19 mouse cellular contexts compared by ENCODE assay signal in the genomic region with DNA sequence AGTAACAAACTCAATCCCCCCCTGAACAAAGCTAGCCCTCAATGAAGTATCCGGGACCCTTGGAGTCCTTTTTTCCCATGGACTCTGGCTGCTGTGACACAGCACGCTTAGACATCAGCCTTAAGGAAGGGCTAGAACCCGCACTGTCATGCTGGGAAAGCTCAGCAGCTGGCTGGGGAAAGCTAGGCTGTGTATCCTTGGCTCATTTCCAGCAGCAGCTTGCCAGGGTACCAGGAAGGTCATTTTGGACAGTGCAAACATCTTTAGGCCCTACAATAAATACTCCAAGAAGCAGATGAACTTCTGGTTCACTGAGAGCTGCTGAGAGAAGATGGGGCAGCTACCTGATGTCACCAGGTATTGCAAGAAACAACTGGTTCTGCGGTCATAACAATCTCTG. TPM values are rescaled to one million over a fixed set of nuclear protein-coding genes. Genes with fewer than 3 reads are reported as not detected.
DNase-seq lines count a peak whose midpoint lies in the region; ATAC-seq lines count a peak whose summit lies in the region.
"Had no signal": no experiment of that assay in that cellular context is flagged by ENCODE, and none has a peak within 500 bp of the region (broad histone marks: within the 10 kb centered on the region; RNA-seq: fewer than 3 reads in every experiment).

No protein-coding gene starts in this region.

- H3K9ac ChIP-seq in kidney, embryonic 15.5 days: no peak overlapping the region
- H3K9ac ChIP-seq: embryonic facial prominence, embryonic 13.5 days; forebrain, embryonic 12.5 days; limb, embryonic 13.5 days had no signal

- no peak for ATAC-seq in kidney, embryonic 15.5 days (replicated peaks; ENCODE audit: low FRiP score)
- ATAC-seq: intestine, postnatal 0 days had no signal

- DNase-seq in gastrocnemius, adult 18-20 months (ENCODE audit: low spot score): peak; percentile 10
- no peak for DNase-seq in gastrocnemius, postnatal 14 days
- peak; percentile 51 for DNase-seq in kidney, postnatal 14 days
- peak; percentile 49 for DNase-seq in ovary, postnatal 36 days (ENCODE audit: low spot score)
- no peak for DNase-seq in ovary, postnatal 14 days (ENCODE audit: low spot score)
- DNase-seq in skeletal muscle tissue, adult 2 months (ENCODE audit: low read depth, low spot score): peak; percentile 29
- DNase-seq in urinary bladder, postnatal 4 days (ENCODE audit: low spot score in 2 of 2): no peak
- DNase-seq: B cell, adult 2 months; gastrocnemius, postnatal 10 days; layer of hippocampus, postnatal 36 days; right cerebral cortex, postnatal 4 days; thymus, postnatal 25 days had no signal

- H3K9me3 ChIP-seq in kidney, embryonic 15.5 days (replicated peaks): no peaks in the 10 kb centered on the region
- H3K9me3 ChIP-seq: embryonic facial prominence, embryonic 13.5 days; forebrain, embryonic 12.5 days; G1E; hindbrain, embryonic 10.5 days; limb, embryonic 13.5 days had no signal

- peaks cover 3% of the 10 kb centered on the region; the same call in 1 of the 2 replicates for H3K4me1 ChIP-seq in kidney, embryonic 15.5 days
- H3K4me1 ChIP-seq: hindbrain, embryonic 10.5 days had no signal

- intact Hi-C loops in gastrocnemius, postnatal 14 days (cut with DNase I; ENCODE audit: low total_unique reads): loop anchor here (5.0 kb wide), 1 partner anchor 91 kb away; no protein-coding TSS in a partner anchor

- no peaks in the 10 kb centered on the region for H3K27me3 ChIP-seq in kidney, embryonic 15.5 days
- H3K27me3 ChIP-seq: embryonic facial prominence, embryonic 13.5 days; forebrain, embryonic 12.5 days; limb, embryonic 13.5 days had no signal

- no peak overlapping the region for H3K27ac ChIP-seq in kidney, embryonic 15.5 days
- H3K27ac ChIP-seq: embryonic facial prominence, embryonic 13.5 days; forebrain, embryonic 12.5 days; hindbrain, embryonic 10.5 days; limb, embryonic 13.5 days had no signal

- peaks cover 56% of the 10 kb centered on the region for H3K36me3 ChIP-seq in kidney, embryonic 15.5 days

- WGBS in kidney, embryonic 15.5 days: 82% methylated on average over 4 of the region's 4 CpGs

- no peak overlapping the region for H3K4me2 ChIP-seq in kidney, embryonic 15.5 days
- H3K4me2 ChIP-seq: embryonic facial prominence, embryonic 13.5 days; forebrain, embryonic 12.5 days; limb, embryonic 13.5 days had no signal

- no peak overlapping the region for H3K4me3 ChIP-seq in kidney, embryonic 15.5 days (replicated peaks)
- H3K4me3 ChIP-seq: embryonic facial prominence, embryonic 13.5 days; forebrain, embryonic 12.5 days; hindbrain, embryonic 10.5 days; limb, embryonic 13.5 days had no signal

RNA-seq across cellular contexts. Expression of gene Trpc4ap, which starts 20.9 kb away (rescaled TPM):
- 10 to 100 TPM; 96.6 to 99.0 TPM for total RNA-seq in gastrocnemius, adult 18-20 months (2021)
- 10 to 100 TPM; 77.6 to 84.1 TPM for total RNA-seq in gastrocnemius, postnatal 14 days (2021)
- polyA plus RNA-seq in kidney, embryonic 15.5 days (2015; fragmentation: Nextera tagmentation; extraction: Ambion mirVana): 123 and 138 TPM in 2 replicates

RNA-seq across cellular contexts. Expression of gene Edem2, which starts 58.0 kb away (rescaled TPM):
- total RNA-seq in gastrocnemius, adult 18-20 months (2021): 1 to 10 TPM; 4.3 to 4.9 TPM
- 1 to 10 TPM; 6.0 to 6.2 TPM for total RNA-seq in gastrocnemius, postnatal 14 days (2021)
- 36.1 and 39.0 TPM in 2 replicates for polyA plus RNA-seq in kidney, embryonic 15.5 days (2015; fragmentation: Nextera tagmentation; extraction: Ambion mirVana)

Comparison
In these comparisons a context has a peak if more than half of its experiments do, and no peak if none do; other contexts are left out.
1. DNase-seq: peak in gastrocnemius, adult 18-20 months (single experiment), kidney, postnatal 14 days (single experiment), ovary, postnatal 36 days (single experiment) and skeletal muscle tissue, adult 2 months (single experiment); none in gastrocnemius, postnatal 14 days (single experiment), ovary, postnatal 14 days (single experiment) and urinary bladder, postnatal 4 days (0 of 2).